In the genomic region with DNA sequence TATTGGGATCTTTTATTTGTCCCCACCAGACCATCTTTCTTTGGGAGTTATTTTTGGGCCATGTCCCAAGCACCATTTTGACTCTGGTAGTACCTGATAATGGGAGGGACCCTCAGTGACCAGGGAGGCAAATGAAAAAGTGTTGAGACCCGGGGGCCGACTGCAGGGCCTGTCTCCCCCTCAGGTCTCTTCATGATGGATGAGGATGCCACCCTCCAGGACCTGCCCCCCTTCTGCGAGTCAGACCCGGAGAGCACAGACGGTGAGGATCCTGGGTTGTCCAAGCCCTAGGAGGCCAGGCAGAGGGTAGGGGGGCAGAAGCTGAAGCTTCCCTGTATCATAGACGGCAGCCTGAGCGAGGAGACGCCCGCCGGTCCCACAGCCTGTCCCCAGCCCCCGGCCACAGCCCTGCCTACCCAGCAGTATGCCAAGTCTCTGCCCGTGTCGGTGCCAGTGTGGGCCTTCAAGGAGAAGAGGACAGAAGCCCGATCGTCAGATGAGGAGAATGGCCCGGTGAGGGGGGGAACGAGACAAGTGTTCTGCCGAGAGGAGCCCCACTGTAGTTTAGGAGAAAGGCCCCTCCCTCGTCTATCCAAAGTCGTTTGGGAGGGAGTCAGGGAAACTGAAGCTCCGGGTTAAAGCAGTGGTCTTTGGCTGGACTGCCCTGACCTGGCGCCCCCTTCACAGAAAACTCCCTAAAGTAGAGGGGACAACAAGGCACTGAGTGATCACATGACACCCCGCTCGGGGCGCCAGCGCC, we compare ENCODE assay signal across 8 mouse cellular contexts. TPM values are rescaled to one million over a fixed set of nuclear protein-coding genes. Genes with fewer than 3 reads are reported as not detected.
DNase-seq lines count a peak whose midpoint lies in the region; ATAC-seq and TF ChIP-seq lines count a peak whose summit lies in the region.

No protein-coding gene starts in this region.

- H3K4me3 ChIP-seq in lung, postnatal 0 days (ENCODE audit: low read depth, low read length) = peak overlapping the region; percentile 55
- H3K4me3 ChIP-seq in intestine, embryonic 16.5 days (ENCODE audit: low read length) = peak overlapping the region; percentile 61
- H3K4me3 ChIP-seq in olfactory bulb, adult 2 months (ENCODE audit: insufficient read depth, low read depth, low read length) = peak overlapping the region; percentile 60

- H3K36me3 ChIP-seq in lung, postnatal 0 days (ENCODE audit: insufficient read depth, low read length) = no peaks in the 10 kb centered on the region
- 0 out of 2 replicates have a peak, but pooled peaks cover 2% of the 10 kb centered on the region for H3K36me3 ChIP-seq in intestine, embryonic 16.5 days (ENCODE audit: control insufficient read depth, insufficient read depth, low read length)

- H3K27me3 ChIP-seq in lung, postnatal 0 days (replicated peaks; ENCODE audit: insufficient read depth, low read length) = no peaks in the 10 kb centered on the region
- H3K27me3 ChIP-seq in intestine, embryonic 16.5 days (replicated peaks; ENCODE audit: control insufficient read depth, insufficient read depth, low read length) = no peaks in the 10 kb centered on the region

- H3K9me3 ChIP-seq in lung, postnatal 0 days (ENCODE audit: low read length) = no peaks in the 10 kb centered on the region
- H3K9me3 ChIP-seq in intestine, embryonic 16.5 days (ENCODE audit: control insufficient read depth, low read length) = no peaks in the 10 kb centered on the region

- no peak for TF ChIP-seq POLR2A in olfactory bulb, adult 2 months (IDR thresholded peaks at IDR 0.05; ENCODE audit: insufficient read depth, low read depth, low read length)

- H3K27ac ChIP-seq in lung, postnatal 0 days (ENCODE audit: low read length) = peak overlapping the region; percentile 98
- H3K27ac ChIP-seq in intestine, embryonic 16.5 days (ENCODE audit: low read length) = peak overlapping the region; percentile 100
- peak overlapping the region; percentile 87 for H3K27ac ChIP-seq in olfactory bulb, adult 2 months (ENCODE audit: insufficient read depth, low read depth, low read length)

- H3K9ac ChIP-seq in lung, postnatal 0 days (replicated peaks; ENCODE audit: low read depth) = peak overlapping the region; percentile 70
- peak overlapping the region; percentile 86 for H3K9ac ChIP-seq in intestine, embryonic 16.5 days (ENCODE audit: low read depth, low read length)

- TF ChIP-seq EP300 in lung, postnatal 0 days (IDR thresholded peaks at IDR 0.05) = no peak

- WGBS in lung, postnatal 0 days = 23% methylated on average over 26 of the region's 26 CpGs
- WGBS in intestine, embryonic 16.5 days = 28% methylated on average over 26 of the region's 26 CpGs
- WGBS in olfactory bulb, adult 2 months = 21% methylated on average over 26 of the region's 26 CpGs

- ATAC-seq in lung, postnatal 0 days = no peak
- no peak for ATAC-seq in intestine, embryonic 16.5 days

- peak; percentile 65 for DNase-seq in adrenal gland, adult 2 months
- DNase-seq in adrenal gland, postnatal 14 days = no peak
- peak; percentile 34 for DNase-seq in lung, postnatal 0 days (ENCODE audit: low spot score)
- no peak for DNase-seq in lung, postnatal 25 days (ENCODE audit: low spot score)
- DNase-seq in spleen, postnatal 36 days (ENCODE audit: low spot score in 2 of 2) = no peak
- no peak for DNase-seq in ovary, postnatal 14 days (ENCODE audit: low spot score)

- peak overlapping the region; percentile 96 for H3K4me2 ChIP-seq in lung, postnatal 0 days (replicated peaks; ENCODE audit: low read depth, low read length)
- peak overlapping the region; percentile 83 for H3K4me2 ChIP-seq in intestine, embryonic 16.5 days (ENCODE audit: low read depth, low read length)

- H3K4me1 ChIP-seq in lung, postnatal 0 days (ENCODE audit: insufficient read depth, low read depth, low read length) = peaks cover 22% of the 10 kb centered on the region
- H3K4me1 ChIP-seq in intestine, embryonic 16.5 days (ENCODE audit: control insufficient read depth, insufficient read depth, low read length) = peaks cover 49% of the 10 kb centered on the region
- peaks cover 43% of the 10 kb centered on the region for H3K4me1 ChIP-seq in olfactory bulb, adult 2 months (ENCODE audit: control insufficient read depth, insufficient read depth, low read length)

- no peak for TF ChIP-seq CTCF in lung, postnatal 0 days (IDR thresholded peaks at IDR 0.05)
- no peak for TF ChIP-seq CTCF in olfactory bulb, adult 2 months (IDR thresholded peaks at IDR 0.05; ENCODE audit: insufficient read depth, low read depth, low read length)

RNA-seq across cellular contexts. Expression of gene Pnkp, which starts 3.2 kb away (rescaled TPM):
- total RNA-seq in adrenal gland, adult 2 months (2021) = 10 to 100 TPM; 36.3 to 42.8 TPM
- polyA plus RNA-seq in adrenal gland, adult 2 months (2012; rRNA removed) = 79.5 and 90.0 TPM in 2 replicates
- total RNA-seq in adrenal gland, postnatal 14 days (2021) = 35.2 and 45.1 TPM in 2 replicates
- 39.7 and 41.3 TPM in 2 replicates for polyA plus RNA-seq in lung, postnatal 0 days (2015; fragmentation: Nextera tagmentation; extraction: Ambion mirVana)
- 26.6 and 30.6 TPM in 2 replicates for polyA plus RNA-seq in intestine, embryonic 16.5 days (2015; fragmentation: Nextera tagmentation; extraction: Ambion mirVana)
- not detected in 2 replicates for polyA plus RNA-seq in olfactory bulb, adult 2 months (2012; ENCODE audit: insufficient read depth, insufficient read length, low replicate concordance, missing spikeins)

RNA-seq across cellular contexts. Expression of gene Tbc1d17, which starts 4.9 kb away (rescaled TPM):
- 10 to 100 TPM; 51.0 to 72.6 TPM for total RNA-seq in adrenal gland, adult 2 months (2021)
- 180 and 223 TPM in 2 replicates for polyA plus RNA-seq in adrenal gland, adult 2 months (2012; rRNA removed)
- total RNA-seq in adrenal gland, postnatal 14 days (2021) = 58.8 and 66.1 TPM in 2 replicates
- 73.2 and 84.0 TPM in 2 replicates for polyA plus RNA-seq in lung, postnatal 0 days (2015; fragmentation: Nextera tagmentation; extraction: Ambion mirVana)
- 73.6 and 77.9 TPM in 2 replicates for polyA plus RNA-seq in intestine, embryonic 16.5 days (2015; fragmentation: Nextera tagmentation; extraction: Ambion mirVana)
- polyA plus RNA-seq in olfactory bulb, adult 2 months (2012; ENCODE audit: insufficient read depth, insufficient read length, low replicate concordance, missing spikeins) = not detected in 2 replicates

RNA-seq across cellular contexts. Expression of gene Akt1s1, which starts 5.0 kb away (rescaled TPM):
- 100 to 1,000 TPM; 117 TPM for total RNA-seq in adrenal gland, adult 2 months (2021)
- polyA plus RNA-seq in adrenal gland, adult 2 months (2012; rRNA removed) = 650 and 890 TPM in 2 replicates
- total RNA-seq in adrenal gland, postnatal 14 days (2021) = 90.6 and 104 TPM in 2 replicates
- 84.0 and 89.4 TPM in 2 replicates for polyA plus RNA-seq in lung, postnatal 0 days (2015; fragmentation: Nextera tagmentation; extraction: Ambion mirVana)
- polyA plus RNA-seq in intestine, embryonic 16.5 days (2015; fragmentation: Nextera tagmentation; extraction: Ambion mirVana) = 105 and 107 TPM in 2 replicates
- not detected in 2 replicates for polyA plus RNA-seq in olfactory bulb, adult 2 months (2012; ENCODE audit: insufficient read depth, insufficient read length, low replicate concordance, missing spikeins)

RNA-seq across cellular contexts. Expression of gene Ptov1, which starts 15.8 kb away (rescaled TPM):
- 100 to 1,000 TPM; 227 TPM for total RNA-seq in adrenal gland, adult 2 months (2021)
- polyA plus RNA-seq in adrenal gland, adult 2 months (2012; rRNA removed) = 492 and 493 TPM in 2 replicates
- 239 and 241 TPM in 2 replicates for total RNA-seq in adrenal gland, postnatal 14 days (2021)
- 276 and 288 TPM in 2 replicates for polyA plus RNA-seq in lung, postnatal 0 days (2015; fragmentation: Nextera tagmentation; extraction: Ambion mirVana)
- 71.8 and 159 TPM in 2 replicates for polyA plus RNA-seq in intestine, embryonic 16.5 days (2015; fragmentation: Nextera tagmentation; extraction: Ambion mirVana)
- not detected in 2 replicates for polyA plus RNA-seq in olfactory bulb, adult 2 months (2012; ENCODE audit: insufficient read depth, insufficient read length, low replicate concordance, missing spikeins)

RNA-seq across cellular contexts. Expression of gene Atf5, which starts 37.3 kb away (rescaled TPM):
- total RNA-seq in adrenal gland, adult 2 months (2021) = 100 to 1,000 TPM; 136 to 166 TPM
- polyA plus RNA-seq in adrenal gland, adult 2 months (2012; rRNA removed) = 494 and 666 TPM in 2 replicates
- 147 and 165 TPM in 2 replicates for total RNA-seq in adrenal gland, postnatal 14 days (2021)
- 6.0 and 6.1 TPM in 2 replicates for polyA plus RNA-seq in lung, postnatal 0 days (2015; fragmentation: Nextera tagmentation; extraction: Ambion mirVana)
- polyA plus RNA-seq in intestine, embryonic 16.5 days (2015; fragmentation: Nextera tagmentation; extraction: Ambion mirVana) = 4.9 and 5.5 TPM in 2 replicates
- polyA plus RNA-seq in olfactory bulb, adult 2 months (2012; ENCODE audit: insufficient read depth, insufficient read length, low replicate concordance, missing spikeins) = not detected in 2 replicates

Comparison
In these comparisons a context has a peak if more than half of its experiments do, and no peak if none do; other contexts are left out.
1. DNase-seq: peak in adrenal gland, adult 2 months (single experiment) and lung, postnatal 0 days (single experiment); none in adrenal gland, postnatal 14 days (single experiment), lung, postnatal 25 days (single experiment), spleen, postnatal 36 days (0 of 2) and ovary, postnatal 14 days (single experiment).
2. Peak in every context shown above with its lines, with median percentiles within 50 percentile points of each other: H3K27ac ChIP-seq and H3K4me3 ChIP-seq.